Mouse (Mus musculus) 3T3-L1 (cell line): ENCODE data around the gene Slc3a2.

Experiments used
- DNase-seq: peaks from one replicate; pipeline ENCODE4 v3.0.0-alpha.2; 2015; ENCODE audit warnings: low read depth, low spot score

Gene Slc3a2

DNA sequence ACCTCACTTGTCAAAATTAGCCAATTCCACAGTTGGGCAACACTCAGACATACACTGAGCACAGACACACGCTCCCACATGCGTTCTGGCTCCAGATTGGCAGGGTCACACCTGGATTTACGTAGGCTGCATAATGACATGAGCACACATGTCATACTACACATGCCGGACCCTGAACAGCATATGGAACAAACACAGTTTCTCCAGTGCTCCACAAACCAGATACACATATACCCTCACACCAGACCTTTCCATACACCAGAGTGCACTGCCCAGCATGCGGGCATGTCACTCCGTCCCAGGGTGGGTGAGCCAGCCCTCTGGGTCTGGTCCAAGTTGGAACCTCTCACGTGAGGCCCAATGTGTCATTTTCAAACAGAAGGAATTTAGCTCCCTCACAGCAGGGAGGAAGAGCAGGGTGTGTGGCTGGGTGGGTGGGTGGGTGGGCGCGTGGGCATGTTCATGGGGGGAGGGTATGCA lies 59.8 kb downstream of the Slc3a2 start, which contains the start of gene Chrm1:
Gene Chrm1 (plus strand): TSS at position 430 of the 480 bp plus-strand sequence.
- DNase-seq: no peak

DNA sequence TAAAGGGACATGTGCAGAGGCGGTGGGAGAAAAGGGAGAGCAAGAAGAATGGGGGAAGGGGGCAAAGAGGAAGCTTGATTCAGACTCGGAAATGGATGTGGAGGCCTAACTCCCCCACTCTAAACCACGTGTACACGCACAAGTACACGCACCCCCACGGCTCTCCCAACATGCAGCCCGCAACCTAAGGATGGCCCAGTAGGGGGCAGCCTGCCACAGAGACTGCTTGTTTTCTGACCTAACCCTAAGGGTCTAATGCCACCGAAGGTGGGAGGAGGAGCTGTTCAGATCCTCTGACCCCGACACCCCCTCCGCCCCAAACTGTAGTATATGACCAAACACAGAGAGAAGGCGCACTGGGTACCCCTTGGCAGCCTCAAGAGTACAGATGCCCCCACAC lies 60.8 kb downstream of the Slc3a2 start:
- DNase-seq: peak; percentile 12

DNA sequence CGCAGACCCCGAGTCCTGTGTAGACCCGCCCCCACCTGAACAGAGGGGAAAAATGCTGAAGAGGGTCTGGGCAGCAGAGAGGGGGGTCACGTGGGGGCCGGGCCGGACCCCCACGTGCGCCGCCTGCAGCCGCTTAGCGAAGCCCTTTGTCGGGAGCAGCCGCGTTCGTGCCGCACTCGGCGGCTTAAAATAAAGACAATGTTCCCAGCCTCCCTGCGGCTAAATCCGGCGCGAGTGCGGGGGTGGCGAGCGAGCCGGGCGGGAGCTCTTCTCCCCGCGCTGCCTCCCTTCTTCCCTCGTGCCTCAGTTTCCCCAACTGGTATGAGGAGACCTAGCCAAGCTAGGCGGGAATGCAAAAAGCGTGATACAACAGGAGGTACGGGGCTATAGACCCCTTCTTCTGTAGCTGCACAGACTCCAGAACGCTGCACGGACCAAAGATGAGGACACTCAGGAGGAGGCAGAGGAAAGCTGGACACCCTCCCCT lies 61.3 kb downstream of the Slc3a2 start:
- no peak for DNase-seq
